Mouse (Mus musculus): ENCODE measurements around the gene Magea8. TPM values are rescaled to one million over a fixed set of nuclear protein-coding genes. Genes with fewer than 3 reads are reported as not detected.
"Not testable (repeated sequence)": the region's sequence is repeated elsewhere in the genome, so short reads cannot be mapped to it uniquely, and the experiment has no call there.

Gene Magea8
- total RNA-seq (2018; cell fraction: chromatin; rRNA removed), result not detected
- not detected for total RNA-seq (2018; cell fraction: cytosol; rRNA removed)
- not detected for total RNA-seq (2018; cell fraction: nucleus; rRNA removed)
- not detected in 3 replicates for polyA plus RNA-seq (2018)

- H3K4me3 ChIP-seq (ENCODE audit: inconsistent target); H3K79me2 ChIP-seq (ENCODE audit: inconsistent target); H3K27ac ChIP-seq; H3K36me3 ChIP-seq (ENCODE audit: inconsistent target): not testable (repeated sequence)
- WGBS (ENCODE audit: missing documents), result 87% methylated on average over 7 of the region's 11 CpGs
These were observed at the start of gene Magea8 for GRCm38 (mm10) chrX:154995750-154996149. Gene Magea8 (minus strand): TSS chrX:154995850.

GRCm38 (mm10) chrX:154949405-154949804 is 46.2 kb downstream of the Magea8 start, which contains the start of gene Magea3:
Gene Magea3 (minus strand): TSS chrX:154949505.
- not testable (repeated sequence) for H3K36me3 ChIP-seq (ENCODE audit: inconsistent target)
- 100% methylated on average over 1 of the region's 1 CpGs for WGBS (ENCODE audit: missing documents)

GRCm38 (mm10) chrX:154935887-154936286 is 59.8 kb downstream of the Magea8 start, which contains the start of gene Magea6:
Gene Magea6 (minus strand): TSS chrX:154935987.
- not testable (repeated sequence) for H3K27ac ChIP-seq; H3K79me2 ChIP-seq (ENCODE audit: inconsistent target); H3K36me3 ChIP-seq (ENCODE audit: inconsistent target); H3K4me3 ChIP-seq (ENCODE audit: inconsistent target)
- WGBS (ENCODE audit: missing documents), result 71% methylated on average over 1 of the region's 1 CpGs

More at GRCm38 (mm10) chrX:154949405-154949804, 46.2 kb downstream of the Magea8 start, which contains the start of gene Magea3:
- H3K4me3 ChIP-seq (ENCODE audit: inconsistent target); H3K27ac ChIP-seq; H3K79me2 ChIP-seq (ENCODE audit: inconsistent target): not testable (repeated sequence)

Other genes with a start within 250 kb of the Magea8 start
- gene Cldn34b1, start 105.6 kb downstream of the Magea8 start, polyA plus RNA-seq (2018), result not detected in 3 replicates
- not detected in 3 replicates for gene Magea6, start 59.9 kb downstream of the Magea8 start, polyA plus RNA-seq (2018)
- gene Magea3, start 46.3 kb downstream of the Magea8 start, polyA plus RNA-seq (2018), result not detected in 3 replicates
- not detected in 3 replicates for gene Magea5, start 67.3 kb upstream of the Magea8 start, polyA plus RNA-seq (2018)
- not detected in 3 replicates for gene Magea1, start 93.9 kb upstream of the Magea8 start, polyA plus RNA-seq (2018)
- gene Magea2, start 97.8 kb upstream of the Magea8 start, polyA plus RNA-seq (2018), result not detected in 3 replicates
- gene Cldn34b2, start 132.6 kb upstream of the Magea8 start, polyA plus RNA-seq (2018), result 0.23 to 0.36 TPM in 2 of 3 replicates, not detected in the other
- 320 to 1,287 TPM (median 826 TPM) in 3 replicates for gene Sat1, start 220.6 kb upstream of the Magea8 start, polyA plus RNA-seq (2018)